Mouse (Mus musculus): ENCODE measurements around the gene Shc1. TPM values are rescaled to one million over a fixed set of nuclear protein-coding genes. Genes with fewer than 3 reads are reported as not detected.

Gene Shc1
- 10 to 100 TPM; 20.2 TPM for total RNA-seq (2021)
- long read RNA-seq, experiment 1, partial matches to known transcripts, result 1 of 6 reads
- long read RNA-seq, experiment 1, other reads (novel, unspliced or antisense), result 3 of 6 reads
- long read RNA-seq, experiment 2, partial matches to known transcripts, result 3 of 12 reads
- long read RNA-seq, experiment 2, other reads (novel, unspliced or antisense), result 6 of 12 reads

- DNase-seq, result peak; percentile 86 to 90
- intact Hi-C loops (cut with DNase I), result no loop called here
Measured at GRCm38 (mm10) chr3:89418170-89418860, at the start of gene Shc1, which contains the start of gene Cks1b. Gene Shc1, plus strand, starts transcription at chr3:89418443. Gene Cks1b, minus strand, starts transcription at chr3:89418383.

GRCm38 (mm10) chr3:89373581-89374231 is 44.5 kb upstream of the Shc1 start:
- DNase-seq, result no peak
- intact Hi-C loops (cut with DNase I), result no loop called here

DNA sequence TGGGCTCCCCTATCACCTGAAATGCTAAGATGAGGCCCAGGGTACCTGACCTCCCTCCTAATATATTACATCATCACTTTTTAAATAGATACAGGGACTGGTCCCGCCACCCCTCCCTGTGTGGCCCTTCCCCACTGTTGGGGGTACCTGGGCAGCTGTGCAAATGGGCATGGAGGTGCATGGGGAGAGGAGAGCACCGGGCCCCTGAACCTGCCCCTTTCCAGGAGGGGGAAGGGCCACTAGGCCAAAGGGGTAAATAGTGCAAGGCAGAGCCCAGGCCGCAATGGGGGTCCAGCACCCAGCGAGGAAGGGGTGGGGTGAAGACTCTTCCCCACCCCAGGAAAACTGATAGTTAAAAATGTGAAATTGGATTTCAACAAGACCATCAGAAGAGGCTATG is 40.4 kb upstream of the Shc1 start:
- intact Hi-C loops (cut with DNase I), result loop anchor here (5.0 kb wide), 1 partner anchor 109 kb away; no protein-coding TSS in a partner anchor

DNA sequence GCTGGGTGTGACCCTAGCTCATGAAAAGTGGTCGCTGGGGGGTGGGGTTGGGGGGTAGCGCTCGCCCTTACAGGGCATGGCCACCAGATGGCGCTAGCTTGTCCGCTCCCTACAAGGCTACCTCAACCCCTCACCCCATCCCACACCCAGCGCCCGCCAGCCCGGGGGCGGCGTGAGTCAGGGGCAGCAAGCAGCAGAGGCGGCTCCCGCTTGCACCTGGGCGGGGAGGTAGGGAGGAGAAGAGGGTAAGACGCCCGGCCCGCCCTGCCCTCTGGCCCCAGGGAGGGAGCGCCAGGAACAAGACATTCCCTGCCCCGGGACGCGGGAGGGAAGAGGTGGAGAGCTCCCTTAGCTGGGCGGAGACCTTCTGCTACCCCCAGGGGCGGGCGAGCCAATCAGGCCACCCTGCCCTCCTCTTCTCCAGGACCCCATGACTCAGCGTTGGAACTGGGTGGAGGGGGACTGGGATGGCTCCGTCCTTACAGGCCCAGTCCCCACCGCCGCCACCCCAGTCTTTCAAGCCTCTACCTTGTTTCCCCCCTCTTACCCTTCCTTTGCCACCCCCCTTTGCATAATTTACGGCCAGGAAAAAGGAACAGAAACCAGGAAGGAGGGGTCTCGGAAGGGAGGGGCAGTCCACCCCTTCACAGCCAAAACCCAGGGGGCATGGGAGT is 39.7 kb upstream of the Shc1 start:
- intact Hi-C loops (cut with DNase I), result loop anchor here (5.0 kb wide), 1 partner anchor 109 kb away; no protein-coding TSS in a partner anchor
- peak; percentile 77 to 81 for DNase-seq

More for the DNA sequence above, 40.4 kb upstream of the Shc1 start:
- no peak for DNase-seq

GRCm38 (mm10) chr3:89379388-89380131 is 38.7 kb upstream of the Shc1 start:
- no peak for DNase-seq
- intact Hi-C loops (cut with DNase I), result loop anchor here (5.0 kb wide), 1 partner anchor 108 kb away; no protein-coding TSS in a partner anchor

- intact Hi-C loops (cut with DNase I), result no loop called here
- no peak for DNase-seq
Measured at GRCm38 (mm10) chr3:89380291-89380690, 38.0 kb upstream of the Shc1 start.

- DNase-seq, result no peak
- intact Hi-C loops (cut with DNase I), result no loop called here
Measured at GRCm38 (mm10) chr3:89380711-89381110, 37.5 kb upstream of the Shc1 start.

DNA sequence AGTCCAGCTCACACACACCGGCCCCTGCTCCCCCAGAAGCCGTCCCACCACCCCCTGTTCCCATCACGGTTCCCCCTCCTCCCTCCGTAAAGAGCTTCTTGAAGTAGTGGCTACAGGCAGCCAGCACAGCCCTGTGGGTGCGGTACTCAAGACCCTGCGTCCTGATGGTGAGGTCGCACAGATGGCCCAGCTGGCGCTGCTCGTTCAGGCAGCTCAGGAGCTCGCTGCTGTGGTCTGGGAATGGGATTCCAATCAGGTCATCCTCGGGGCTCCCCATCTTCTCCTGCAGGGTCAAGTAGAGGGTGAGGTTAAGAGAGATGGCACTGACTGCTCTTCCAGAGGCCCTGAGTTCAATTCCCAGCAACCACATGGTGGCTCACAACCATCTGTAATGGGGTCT is 37.0 kb upstream of the Shc1 start:
- no peak for DNase-seq
- intact Hi-C loops (cut with DNase I), result no loop called here

DNA sequence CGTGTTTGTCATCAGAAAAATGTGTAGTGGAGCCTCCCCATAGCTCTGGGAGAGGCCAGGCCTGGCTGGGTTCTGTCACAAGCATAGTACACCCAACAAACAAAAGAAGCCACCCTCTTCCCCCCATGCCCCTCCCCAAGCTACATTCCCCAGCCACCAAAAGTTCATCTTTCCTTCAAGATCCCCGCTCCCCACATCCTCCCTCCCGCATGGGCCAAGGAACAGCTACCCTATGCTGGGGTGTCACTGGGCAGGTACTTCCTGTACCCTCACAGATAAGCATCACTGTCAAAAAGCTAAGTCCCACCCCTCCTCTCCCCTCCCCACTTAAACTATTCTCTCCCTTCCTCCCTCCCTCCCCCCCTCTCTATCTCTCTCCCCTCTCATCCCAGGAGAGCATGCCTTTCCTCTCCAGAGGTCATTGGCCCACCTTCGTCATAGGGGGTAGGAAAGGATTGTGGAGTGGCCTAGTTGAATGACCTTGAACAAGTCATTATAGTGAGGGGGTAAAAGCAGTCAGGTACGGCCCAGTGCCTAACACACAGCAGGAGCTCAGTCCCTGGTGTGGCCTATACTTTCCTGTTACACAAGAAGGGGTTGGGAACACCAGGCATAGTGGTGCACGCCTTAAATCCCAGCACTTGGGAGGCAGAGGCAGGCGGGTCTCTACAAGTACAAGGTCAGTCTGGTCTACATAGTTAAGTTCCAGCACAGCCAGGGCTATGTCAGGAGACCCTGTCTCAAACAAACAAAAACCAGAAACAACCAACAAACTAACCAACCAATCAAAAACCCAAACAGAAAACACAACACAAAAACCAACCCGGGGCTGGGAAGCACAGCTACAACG is 36.0 kb upstream of the Shc1 start:
- no peak for DNase-seq
- intact Hi-C loops (cut with DNase I), result no loop called here

GRCm38 (mm10) chr3:89382950-89383349 is 35.3 kb upstream of the Shc1 start:
- intact Hi-C loops (cut with DNase I), result no loop called here
- DNase-seq, result no peak

GRCm38 (mm10) chr3:89383651-89384255 is 34.5 kb upstream of the Shc1 start:
- no peak for DNase-seq
- intact Hi-C loops (cut with DNase I), result no loop called here

DNA sequence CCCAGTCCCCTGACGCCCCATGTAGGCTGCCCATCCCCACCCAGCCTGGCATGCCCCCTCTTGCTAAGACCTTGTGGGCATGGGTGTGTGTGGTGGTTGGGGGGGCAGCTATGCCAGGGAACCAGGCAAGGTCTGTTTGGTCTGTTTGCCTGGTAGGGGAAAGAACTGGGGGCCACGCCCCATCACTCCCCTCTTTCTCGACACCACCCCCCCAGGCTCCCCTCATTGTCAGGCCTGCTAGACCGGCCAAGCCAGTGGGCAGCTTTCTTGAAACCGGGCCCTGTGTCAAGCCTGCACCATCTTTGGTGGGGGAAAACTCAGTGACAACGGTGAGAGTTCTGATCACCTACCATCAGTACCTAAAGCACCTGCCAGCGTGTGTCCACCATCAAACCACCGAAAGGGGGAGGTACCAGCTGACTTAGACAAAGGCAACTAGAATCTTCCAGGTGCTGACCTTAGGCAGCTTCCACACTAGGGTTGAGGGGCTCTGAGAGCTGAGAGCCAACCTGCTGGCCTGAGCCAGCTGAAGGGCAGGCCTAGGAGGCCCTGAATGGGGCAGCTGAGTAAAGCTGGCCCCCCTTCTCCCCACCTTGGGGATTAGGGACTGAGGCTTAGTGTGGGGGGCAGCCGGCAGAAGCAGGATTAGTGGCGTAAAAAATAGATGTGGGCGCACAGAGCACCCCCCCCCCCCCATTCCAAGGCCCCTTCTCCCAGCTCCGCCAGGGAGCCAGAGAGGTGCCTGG is 33.7 kb upstream of the Shc1 start:
- intact Hi-C loops (cut with DNase I), result no loop called here
- DNase-seq, result no peak

DNA sequence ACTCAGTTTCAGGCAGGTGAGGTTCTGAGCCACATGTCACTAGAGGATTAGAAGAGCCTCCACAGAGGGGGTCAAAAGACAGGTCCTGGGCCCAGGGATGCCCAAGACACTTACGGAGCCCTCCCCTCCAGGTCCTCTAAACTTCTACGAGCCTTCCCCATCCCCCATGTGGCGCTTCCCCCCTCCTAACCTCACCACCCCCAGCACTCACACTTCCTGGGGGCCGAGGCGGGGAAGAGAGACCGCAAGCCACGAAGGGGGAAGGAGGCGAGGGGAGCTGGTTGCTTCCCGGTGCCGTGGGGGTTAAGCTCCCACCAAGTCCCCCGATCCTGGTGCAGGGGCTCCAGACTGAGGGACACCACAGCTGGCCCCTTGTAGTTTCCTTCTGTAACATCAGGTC is 32.8 kb upstream of the Shc1 start:
- DNase-seq, result no peak
- intact Hi-C loops (cut with DNase I), result no loop called here

DNA sequence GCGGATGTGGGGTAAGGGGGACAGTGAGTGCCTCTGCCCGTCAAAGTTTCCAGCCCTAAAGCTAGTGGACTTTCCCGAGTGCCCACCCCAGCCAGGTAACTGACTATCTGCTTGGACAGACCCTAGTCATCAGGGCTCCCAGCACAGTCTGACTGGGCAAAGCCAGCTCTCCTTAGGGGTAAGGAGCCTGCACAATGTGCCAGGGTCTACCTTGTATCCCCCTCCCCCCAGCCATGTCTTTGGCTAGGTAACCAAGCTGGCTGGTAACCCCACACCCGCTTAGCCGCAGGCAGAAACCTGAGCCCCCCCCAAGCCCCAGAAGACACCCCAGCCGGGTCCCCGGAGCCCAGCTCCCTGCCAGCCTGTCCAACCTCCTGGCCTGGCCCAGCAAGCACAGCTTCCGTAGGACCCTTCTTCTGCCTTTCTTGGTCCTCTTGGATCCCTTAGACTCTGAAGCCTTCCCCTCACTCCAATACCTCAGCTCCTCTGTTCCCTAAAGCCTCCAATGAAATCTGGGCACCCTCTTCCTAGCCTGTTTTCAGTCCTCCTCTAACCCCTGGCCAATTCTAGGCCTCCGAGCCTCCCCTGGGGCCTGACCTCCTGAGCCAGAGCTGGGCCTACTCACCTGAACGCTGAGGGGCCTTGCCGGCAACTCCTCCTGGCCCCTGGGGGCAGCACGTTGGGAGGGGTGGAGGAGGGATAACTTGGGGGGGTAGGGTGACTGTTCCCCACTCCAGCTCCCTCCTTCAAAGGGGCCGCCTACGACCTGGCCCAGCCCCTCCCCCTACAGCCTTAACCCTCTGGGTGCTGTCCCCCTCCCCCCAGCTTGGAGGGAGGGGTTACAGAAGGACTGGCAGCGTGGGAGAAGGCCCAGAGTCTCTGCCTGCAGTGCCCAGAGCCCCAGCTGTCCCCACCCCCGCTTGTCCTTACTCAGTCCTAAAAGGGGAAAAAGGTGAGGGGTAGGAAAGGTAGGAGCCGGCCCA is 31.5 kb upstream of the Shc1 start:
- intact Hi-C loops (cut with DNase I), result no loop called here
- DNase-seq, result no peak

- intact Hi-C loops (cut with DNase I), result no loop called here
- DNase-seq, result no peak
Measured at GRCm38 (mm10) chr3:89387632-89388031, 30.6 kb upstream of the Shc1 start.

- peak; percentile 52 to 66 for DNase-seq
- intact Hi-C loops (cut with DNase I), result no loop called here
Measured at GRCm38 (mm10) chr3:89388134-89388881, 29.9 kb upstream of the Shc1 start.

Measured in gastrocnemius, postnatal 36 days (tissue).